Mouse (Mus musculus) kidney, embryonic 15.5 days (tissue): ENCODE measurements around the gene Htra3. TPM values are rescaled to one million over a fixed set of nuclear protein-coding genes. Genes with fewer than 3 reads are reported as not detected.

Experiments used
- ATAC-seq: fragments of 200-750 bp; cut with Nextera tagmentation; replicated peaks from 2 replicates; pipeline ENCODE4 v1.8.0; 2017; ENCODE audit warnings: moderate TSS enrichment; ENCODE audit not compliant: low FRiP score
- H3K27ac ChIP-seq: fragments of 300-500 bp; sonication (generic); 2 replicates; pipeline ENCODE4 v1.5.1; 2015; ENCODE audit warnings: mild to moderate bottlenecking, inconsistent platforms
- H3K27me3 ChIP-seq: fragments of 300-500 bp; sonication (generic); 2 replicates; pipeline ENCODE4 v1.6.1; 2015; ENCODE audit warnings: inconsistent platforms
- H3K36me3 ChIP-seq: fragments of 300-500 bp; sonication (generic); 2 replicates; pipeline ENCODE4 v1.6.1; 2015; ENCODE audit warnings: inconsistent platforms
- H3K4me1 ChIP-seq: fragments of 300-500 bp; sonication (generic); 2 replicates; pipeline ENCODE4 v1.6.1; 2015; ENCODE audit warnings: inconsistent platforms
- H3K4me2 ChIP-seq: fragments of 300-500 bp; sonication (generic); 2 replicates; pipeline ENCODE4 v1.6.1; 2015; ENCODE audit warnings: moderate library complexity, mild to moderate bottlenecking, inconsistent platforms
- H3K4me3 ChIP-seq: fragments of 300-500 bp; sonication (generic); replicated peaks from 2 replicates; pipeline ENCODE4 v1.5.1; 2015; ENCODE audit warnings: mild to moderate bottlenecking, inconsistent platforms
- H3K9ac ChIP-seq: fragments of 300-500 bp; sonication (generic); 2 replicates; pipeline ENCODE4 v1.6.1; 2015; ENCODE audit warnings: mild to moderate bottlenecking, inconsistent platforms
- H3K9me3 ChIP-seq: fragments of 300-500 bp; sonication (generic); replicated peaks from 2 replicates; pipeline ENCODE4 v1.6.1; 2016; ENCODE audit warnings: inconsistent platforms
- WGBS: fragments of 180-500 bp; shearing (Covaris S2); methylation state at CpG from one replicate; pipeline ENCODE4 v1.1.7; 2015; ENCODE audit warnings: mixed read lengths; 5-methylcytosine and 5-hydroxymethylcytosine counted together
- polyA plus RNA-seq: library from polyadenylated mRNA; unstranded; fragments of >200 nt; fragmentation: Nextera tagmentation; extraction: Ambion mirVana; gene quantifications from 2 replicates; pipeline ENCODE4 v1.2.1, GENCODE M21; 2015

The Htra3 gene
- polyA plus RNA-seq, 1 experiment from 2014 or later, result 16.4 TPM

- no peak overlapping the region for H3K4me2 ChIP-seq
- no peaks in the 10 kb centered on the region for H3K9me3 ChIP-seq
- no peak for ATAC-seq
- no peak overlapping the region for H3K9ac ChIP-seq
- H3K27me3 ChIP-seq, result no peaks in the 10 kb centered on the region
- H3K4me1 ChIP-seq, result peaks cover 30% of the 10 kb centered on the region
- no peak overlapping the region for H3K4me3 ChIP-seq
- 71% methylated on average over 5 of the region's 5 CpGs for WGBS
- peaks cover 3% of the 10 kb centered on the region; the same call in 1 of the 2 replicates for H3K36me3 ChIP-seq
- peak overlapping the region; percentile 68 for H3K27ac ChIP-seq
Measured at GRCm38 (mm10) chr5:35608559-35608958, 71.0 kb downstream of the Htra3 start.

GRCm38 (mm10) chr5:35607784-35608183 is 71.8 kb downstream of the Htra3 start:
- peaks cover 30% of the 10 kb centered on the region for H3K4me1 ChIP-seq
- peaks cover 9% of the 10 kb centered on the region; the same call in 1 of the 2 replicates for H3K36me3 ChIP-seq
- no peak overlapping the region for H3K4me2 ChIP-seq
- no peaks in the 10 kb centered on the region for H3K27me3 ChIP-seq
- H3K9me3 ChIP-seq, result no peaks in the 10 kb centered on the region
- H3K4me3 ChIP-seq, result no peak overlapping the region
- H3K27ac ChIP-seq, result no peak overlapping the region
- ATAC-seq, result no peak
- 78% methylated on average over 7 of the region's 7 CpGs for WGBS
- H3K9ac ChIP-seq, result no peak overlapping the region

- 90% methylated on average over 7 of the region's 7 CpGs for WGBS
- Histone ChIP-seq H3K4me2 (no peak overlapping the region), H3K9me3 (no peaks in the 10 kb centered on the region), H3K4me3 (no peak overlapping the region), H3K27ac (no peak overlapping the region), H3K4me1 (peaks cover 30% of the 10 kb centered on the region), H3K27me3 (no peaks in the 10 kb centered on the region), H3K36me3 (peaks cover 16% of the 10 kb centered on the region; the same call in 1 of the 2 replicates), H3K9ac (no peak overlapping the region)
- no peak for ATAC-seq
Measured at GRCm38 (mm10) chr5:35606800-35607199, 72.8 kb downstream of the Htra3 start.

- Histone ChIP-seq H3K27ac (no peak overlapping the region), H3K4me2 (no peak overlapping the region), H3K9ac (no peak overlapping the region), H3K4me3 (no peak overlapping the region), H3K27me3 (no peaks in the 10 kb centered on the region), H3K4me1 (peaks cover 25% of the 10 kb centered on the region), H3K9me3 (no peaks in the 10 kb centered on the region), H3K36me3 (peaks cover 28% of the 10 kb centered on the region)
- 79% methylated on average over 7 of the region's 7 CpGs for WGBS
- ATAC-seq, result no peak
Measured at GRCm38 (mm10) chr5:35605355-35605754, 74.2 kb downstream of the Htra3 start.

Other genes starting within 250 kb of the Htra3 start
- gene Cpz, start 154.1 kb downstream of the Htra3 start, polyA plus RNA-seq, result 5.8 and 7.2 TPM in 2 replicates
- 8.3 and 10.1 TPM in 2 replicates for gene Trmt44, start 104.7 kb downstream of the Htra3 start, polyA plus RNA-seq
- 12.1 and 12.5 TPM in 2 replicates for gene Acox3, start 96.7 kb downstream of the Htra3 start, polyA plus RNA-seq
- gene Sh3tc1, start 60.2 kb upstream of the Htra3 start, polyA plus RNA-seq, result 16.6 and 20.4 TPM in 2 replicates
- 1.7 and 2.7 TPM in 2 replicates for gene Ablim2, start 78.1 kb upstream of the Htra3 start, polyA plus RNA-seq
- 24.7 and 25.4 TPM in 2 replicates for gene Afap1, start 213.5 kb upstream of the Htra3 start, polyA plus RNA-seq